Mouse (Mus musculus): ENCODE measurements at regions not wholly inside any gene's neighbourhood (a gene's known extent, or its start where the extent isn't known, plus 50 kb on each side); places are given as distances from the start of the nearest gene placed in this dataset.
"Not testable (repeated sequence)": the region's sequence is repeated elsewhere in the genome, so short reads cannot be mapped to it uniquely, and the experiment has no call there.

GRCm38 (mm10) chr5:64584308-64584707 lies 218.9 kb upstream of the Klf3 start:
- Histone ChIP-seq H3K9me3 (ENCODE audit: low read length) (no peaks in the 10 kb centered on the region), H3K4me3 (ENCODE audit: low read depth, low read length) (no peak overlapping the region), H3K9ac (no peak overlapping the region), H3K4me1 (ENCODE audit: insufficient read depth) (0 out of 2 replicates have a peak, but pooled peaks cover 3% of the 10 kb centered on the region), H3K27me3 (ENCODE audit: insufficient read depth, low read length) (no peaks in the 10 kb centered on the region), H3K27ac (ENCODE audit: low read depth, low read length) (no peak overlapping the region), H3K4me2 (ENCODE audit: low read depth) (no peak overlapping the region), H3K36me3 (ENCODE audit: insufficient read depth) (no peaks in the 10 kb centered on the region)
- DNase-seq, result no peak
- no peak for TF ChIP-seq CTCF (IDR thresholded peaks at IDR 0.05; ENCODE audit: low read depth)
- WGBS, result 84% methylated on average over 1 of the region's 1 CpGs
- no peak for ATAC-seq

GRCm38 (mm10) chr5:64585076-64585786 lies 218.0 kb upstream of the Klf3 start:
- 78% methylated on average over 6 of the region's 6 CpGs for WGBS
- no peaks in the 10 kb centered on the region for H3K36me3 ChIP-seq (ENCODE audit: insufficient read depth)
- H3K4me1 ChIP-seq (ENCODE audit: insufficient read depth), result no peaks in the 10 kb centered on the region
- no peak overlapping the region for H3K4me3 ChIP-seq (ENCODE audit: low read depth, low read length)
- no peaks in the 10 kb centered on the region for H3K27me3 ChIP-seq (ENCODE audit: insufficient read depth, low read length)
- no peak overlapping the region for H3K9ac ChIP-seq
- no peak overlapping the region for H3K4me2 ChIP-seq (ENCODE audit: low read depth)
- DNase-seq, result no peak
- no peak for TF ChIP-seq CTCF (IDR thresholded peaks at IDR 0.05; ENCODE audit: low read depth)
- H3K9me3 ChIP-seq (ENCODE audit: low read length), result no peaks in the 10 kb centered on the region
- no peak for ATAC-seq
- H3K27ac ChIP-seq (ENCODE audit: low read depth, low read length), result no peak overlapping the region

- H3K9me3 ChIP-seq (ENCODE audit: low read length), result no peaks in the 10 kb centered on the region
- no peak for TF ChIP-seq CTCF (IDR thresholded peaks at IDR 0.05; ENCODE audit: low read depth)
- DNase-seq (no peak), ATAC-seq (no peak)
- H3K27me3 ChIP-seq (ENCODE audit: insufficient read depth, low read length), result no peaks in the 10 kb centered on the region
- H3K4me2 ChIP-seq (ENCODE audit: low read depth), result no peak overlapping the region
- H3K4me3 ChIP-seq (ENCODE audit: low read depth, low read length), result no peak overlapping the region
- H3K27ac ChIP-seq (ENCODE audit: low read depth, low read length), result no peak overlapping the region
- H3K36me3 ChIP-seq (ENCODE audit: insufficient read depth), result no peaks in the 10 kb centered on the region
- 96% methylated on average over 6 of the region's 6 CpGs for WGBS
- no peak overlapping the region for H3K9ac ChIP-seq
- H3K4me1 ChIP-seq (ENCODE audit: insufficient read depth), result no peaks in the 10 kb centered on the region
Observed at GRCm38 (mm10) chr5:64586316-64586715, 216.9 kb upstream of the Klf3 start.

- ATAC-seq, result no peak
Observed at GRCm38 (mm10) chr5:64586933-64587332, 216.3 kb upstream of the Klf3 start.

GRCm38 (mm10) chr5:64587895-64588738 lies 215.1 kb upstream of the Klf3 start:
- Histone ChIP-seq H3K4me2 (ENCODE audit: low read depth) (no peak overlapping the region), H3K36me3 (ENCODE audit: insufficient read depth) (no peaks in the 10 kb centered on the region), H3K9ac (no peak overlapping the region), H3K27me3 (ENCODE audit: insufficient read depth, low read length) (no peaks in the 10 kb centered on the region), H3K4me3 (ENCODE audit: low read depth, low read length) (no peak overlapping the region), H3K27ac (ENCODE audit: low read depth, low read length) (no peak overlapping the region), H3K4me1 (ENCODE audit: insufficient read depth) (no peaks in the 10 kb centered on the region), H3K9me3 (ENCODE audit: low read length) (no peaks in the 10 kb centered on the region)
- 60% methylated on average over 8 of the region's 8 CpGs for WGBS
- no peak for DNase-seq
- no peak for ATAC-seq
- TF ChIP-seq CTCF (IDR thresholded peaks at IDR 0.05; ENCODE audit: low read depth), result no peak

More at GRCm38 (mm10) chr5:64586933-64587332, 216.3 kb upstream of the Klf3 start:
- Histone ChIP-seq H3K27ac (ENCODE audit: low read depth, low read length) (no peak overlapping the region), H3K27me3 (ENCODE audit: insufficient read depth, low read length) (no peaks in the 10 kb centered on the region), H3K9ac (no peak overlapping the region), H3K4me1 (ENCODE audit: insufficient read depth) (no peaks in the 10 kb centered on the region), H3K4me3 (ENCODE audit: low read depth, low read length) (no peak overlapping the region), H3K4me2 (ENCODE audit: low read depth) (no peak overlapping the region), H3K9me3 (ENCODE audit: low read length) (no peaks in the 10 kb centered on the region), H3K36me3 (ENCODE audit: insufficient read depth) (no peaks in the 10 kb centered on the region)
- DNase-seq, result no peak
- TF ChIP-seq CTCF (IDR thresholded peaks at IDR 0.05; ENCODE audit: low read depth), result no peak
- 84% methylated on average over 3 of the region's 3 CpGs for WGBS

- not testable (repeated sequence) for DNase-seq; H3K4me3 ChIP-seq (ENCODE audit: low read depth, low read length); H3K27me3 ChIP-seq (ENCODE audit: insufficient read depth, low read length); H3K27ac ChIP-seq (ENCODE audit: low read depth, low read length); H3K9ac ChIP-seq; H3K36me3 ChIP-seq (ENCODE audit: insufficient read depth); H3K9me3 ChIP-seq (ENCODE audit: low read length); H3K4me2 ChIP-seq (ENCODE audit: low read depth); ATAC-seq; H3K4me1 ChIP-seq (ENCODE audit: insufficient read depth)
- 95% methylated on average over 8 of the region's 8 CpGs for WGBS
Observed at GRCm38 (mm10) chr5:64588768-64589167, 214.4 kb upstream of the Klf3 start.

GRCm38 (mm10) chr5:64590036-64590435 lies 213.2 kb upstream of the Klf3 start:
- Histone ChIP-seq H3K9me3 (ENCODE audit: low read length) (no peaks in the 10 kb centered on the region), H3K4me1 (ENCODE audit: insufficient read depth) (0 out of 2 replicates have a peak, but pooled peaks cover under 1% of the 10 kb centered on the region), H3K4me3 (ENCODE audit: low read depth, low read length) (no peak overlapping the region), H3K27ac (ENCODE audit: low read depth, low read length) (no peak overlapping the region), H3K27me3 (ENCODE audit: insufficient read depth, low read length) (no peaks in the 10 kb centered on the region), H3K4me2 (ENCODE audit: low read depth) (no peak overlapping the region), H3K36me3 (ENCODE audit: insufficient read depth) (no peaks in the 10 kb centered on the region), H3K9ac (no peak overlapping the region)
- TF ChIP-seq CTCF (IDR thresholded peaks at IDR 0.05; ENCODE audit: low read depth), result no peak
- ATAC-seq, result no peak
- WGBS, result 73% methylated on average over 5 of the region's 5 CpGs
- no peak for DNase-seq

All from forebrain, postnatal 0 days (tissue).